Mouse (Mus musculus): ENCODE data around the gene Lurap1. TPM values are rescaled to one million over a fixed set of nuclear protein-coding genes. Genes with fewer than 3 reads are reported as not detected.

Lurap1 gene
- polyA plus RNA-seq (2015; fragmentation: Nextera tagmentation; extraction: Ambion mirVana): 3.3 and 3.7 TPM in 2 replicates

GRCm38 (mm10) chr4:116151238-116151637 lies at the start of gene Lurap1:
Gene Lurap1, minus strand, starts transcription at chr4:116151338.
- H3K9ac ChIP-seq (ENCODE audit: low read depth, low read length): peak within 1 kb of the TSS; percentile 95
- no peaks in the 10 kb centered on the region for H3K27me3 ChIP-seq (replicated peaks; ENCODE audit: control insufficient read depth, insufficient read depth, low read length)
- ATAC-seq: no peak
- peak within 1 kb of the TSS; percentile 90 for H3K27ac ChIP-seq (ENCODE audit: low read depth, low read length)
- peak within 1 kb of the TSS; percentile 83 for H3K4me3 ChIP-seq (ENCODE audit: low read length)
- no peaks in the 10 kb centered on the region for H3K9me3 ChIP-seq (ENCODE audit: control insufficient read depth, low read length)
- peak within 1 kb of the TSS; percentile 82 for H3K4me2 ChIP-seq (ENCODE audit: low read length)
- WGBS: 80% methylated on average over 6 of the region's 6 CpGs
- peaks cover 27% of the 10 kb centered on the region for H3K36me3 ChIP-seq (ENCODE audit: control insufficient read depth, insufficient read depth, low read length)
- H3K4me1 ChIP-seq (ENCODE audit: control insufficient read depth, insufficient read depth, low read depth, low read length): peaks cover 11% of the 10 kb centered on the region

- Histone ChIP-seq H3K4me1 (ENCODE audit: control insufficient read depth, insufficient read depth, low read depth, low read length) (no peaks in the 10 kb centered on the region), H3K9me3 (ENCODE audit: control insufficient read depth, low read length) (no peaks in the 10 kb centered on the region), H3K4me2 (ENCODE audit: low read length) (no peak overlapping the region), H3K27ac (ENCODE audit: low read depth, low read length) (no peak overlapping the region), H3K4me3 (ENCODE audit: low read length) (no peak overlapping the region), H3K27me3 (replicated peaks; ENCODE audit: control insufficient read depth, insufficient read depth, low read length) (no peaks in the 10 kb centered on the region), H3K9ac (ENCODE audit: low read depth, low read length) (no peak overlapping the region), H3K36me3 (ENCODE audit: control insufficient read depth, insufficient read depth, low read length) (no peaks in the 10 kb centered on the region)
- ATAC-seq: no peak
- 92% methylated on average over 2 of the region's 2 CpGs for WGBS
Observed at GRCm38 (mm10) chr4:116198422-116198821, 47.3 kb upstream of the Lurap1 start.

GRCm38 (mm10) chr4:116193583-116194383 lies 42.6 kb upstream of the Lurap1 start:
- WGBS: 73% methylated on average over 9 of the region's 9 CpGs
- H3K9ac ChIP-seq (ENCODE audit: low read depth, low read length): no peak overlapping the region
- H3K4me3 ChIP-seq (ENCODE audit: low read length): no peak overlapping the region
- no peaks in the 10 kb centered on the region for H3K36me3 ChIP-seq (ENCODE audit: control insufficient read depth, insufficient read depth, low read length)
- H3K4me2 ChIP-seq (ENCODE audit: low read length): no peak overlapping the region
- no peak overlapping the region for H3K27ac ChIP-seq (ENCODE audit: low read depth, low read length)
- no peak for ATAC-seq
- H3K4me1 ChIP-seq (ENCODE audit: control insufficient read depth, insufficient read depth, low read depth, low read length): no peaks in the 10 kb centered on the region
- H3K9me3 ChIP-seq (ENCODE audit: control insufficient read depth, low read length): no peaks in the 10 kb centered on the region
- no peaks in the 10 kb centered on the region for H3K27me3 ChIP-seq (replicated peaks; ENCODE audit: control insufficient read depth, insufficient read depth, low read length)

- Histone ChIP-seq H3K9ac (ENCODE audit: low read depth, low read length) (no peak overlapping the region), H3K4me1 (ENCODE audit: control insufficient read depth, insufficient read depth, low read depth, low read length) (no peaks in the 10 kb centered on the region), H3K9me3 (ENCODE audit: control insufficient read depth, low read length) (no peaks in the 10 kb centered on the region), H3K27me3 (replicated peaks; ENCODE audit: control insufficient read depth, insufficient read depth, low read length) (no peaks in the 10 kb centered on the region), H3K36me3 (ENCODE audit: control insufficient read depth, insufficient read depth, low read length) (no peaks in the 10 kb centered on the region), H3K4me2 (ENCODE audit: low read length) (no peak overlapping the region), H3K27ac (ENCODE audit: low read depth, low read length) (no peak overlapping the region), H3K4me3 (ENCODE audit: low read length) (no peak overlapping the region)
- 69% methylated on average over 4 of the region's 4 CpGs for WGBS
- no peak for ATAC-seq
Observed at GRCm38 (mm10) chr4:116192286-116192835, 41.2 kb upstream of the Lurap1 start.

- H3K36me3 ChIP-seq (ENCODE audit: control insufficient read depth, insufficient read depth, low read length): no peaks in the 10 kb centered on the region
- H3K27me3 ChIP-seq (replicated peaks; ENCODE audit: control insufficient read depth, insufficient read depth, low read length): no peaks in the 10 kb centered on the region
- no peaks in the 10 kb centered on the region for H3K9me3 ChIP-seq (ENCODE audit: control insufficient read depth, low read length)
- H3K4me3 ChIP-seq (ENCODE audit: low read length): no peak overlapping the region
- H3K4me2 ChIP-seq (ENCODE audit: low read length): no peak overlapping the region
- H3K4me1 ChIP-seq (ENCODE audit: control insufficient read depth, insufficient read depth, low read depth, low read length): peaks cover 2% of the 10 kb centered on the region; the same call in 1 of the 2 replicates
- no peak for ATAC-seq
- no peak overlapping the region for H3K27ac ChIP-seq (ENCODE audit: low read depth, low read length)
- 90% methylated on average over 4 of the region's 4 CpGs for WGBS
- H3K9ac ChIP-seq (ENCODE audit: low read depth, low read length): no peak overlapping the region
Observed at GRCm38 (mm10) chr4:116185083-116185482, 33.9 kb upstream of the Lurap1 start.

GRCm38 (mm10) chr4:116182745-116183144 lies 31.6 kb upstream of the Lurap1 start:
- H3K4me2 ChIP-seq (ENCODE audit: low read length): peak overlapping the region; percentile 46
- no peak; the same call in 1 of the 2 replicates for ATAC-seq
- H3K27ac ChIP-seq (ENCODE audit: low read depth, low read length): no peak overlapping the region
- H3K9me3 ChIP-seq (ENCODE audit: control insufficient read depth, low read length): no peaks in the 10 kb centered on the region
- H3K4me3 ChIP-seq (ENCODE audit: low read length): peak overlapping the region; percentile 6; the same call in 1 of the 2 replicates
- WGBS: 3% methylated on average over 12 of the region's 12 CpGs
- H3K36me3 ChIP-seq (ENCODE audit: control insufficient read depth, insufficient read depth, low read length): no peaks in the 10 kb centered on the region
- peaks cover 2% of the 10 kb centered on the region; the same call in 1 of the 2 replicates for H3K4me1 ChIP-seq (ENCODE audit: control insufficient read depth, insufficient read depth, low read depth, low read length)
- no peaks in the 10 kb centered on the region for H3K27me3 ChIP-seq (replicated peaks; ENCODE audit: control insufficient read depth, insufficient read depth, low read length)
- peak overlapping the region; percentile 40 for H3K9ac ChIP-seq (ENCODE audit: low read depth, low read length)

- H3K9ac ChIP-seq (ENCODE audit: low read depth, low read length): no peak overlapping the region
- H3K27me3 ChIP-seq (replicated peaks; ENCODE audit: control insufficient read depth, insufficient read depth, low read length): no peaks in the 10 kb centered on the region
- no peak overlapping the region for H3K4me3 ChIP-seq (ENCODE audit: low read length)
- H3K36me3 ChIP-seq (ENCODE audit: control insufficient read depth, insufficient read depth, low read length): no peaks in the 10 kb centered on the region
- WGBS: 40% methylated on average over 3 of the region's 3 CpGs
- no peak overlapping the region for H3K27ac ChIP-seq (ENCODE audit: low read depth, low read length)
- ATAC-seq: no peak
- H3K4me2 ChIP-seq (ENCODE audit: low read length): no peak overlapping the region
- H3K9me3 ChIP-seq (ENCODE audit: control insufficient read depth, low read length): no peaks in the 10 kb centered on the region
- H3K4me1 ChIP-seq (ENCODE audit: control insufficient read depth, insufficient read depth, low read depth, low read length): peaks cover 5% of the 10 kb centered on the region
Observed at GRCm38 (mm10) chr4:116182079-116182478, 30.9 kb upstream of the Lurap1 start.

GRCm38 (mm10) chr4:116177140-116177539 lies 26.0 kb upstream of the Lurap1 start:
- Histone ChIP-seq H3K27me3 (replicated peaks; ENCODE audit: control insufficient read depth, insufficient read depth, low read length) (no peaks in the 10 kb centered on the region), H3K4me3 (ENCODE audit: low read length) (0 out of 2 replicates have a peak overlapping the region, but pooled peaks have one; percentile 20), H3K27ac (ENCODE audit: low read depth, low read length) (peak overlapping the region; percentile 84; the same call in 1 of the 2 replicates), H3K4me1 (ENCODE audit: control insufficient read depth, insufficient read depth, low read depth, low read length) (peaks cover 19% of the 10 kb centered on the region), H3K9me3 (ENCODE audit: control insufficient read depth, low read length) (no peaks in the 10 kb centered on the region), H3K9ac (ENCODE audit: low read depth, low read length) (peak overlapping the region; percentile 52), H3K36me3 (ENCODE audit: control insufficient read depth, insufficient read depth, low read length) (no peaks in the 10 kb centered on the region), H3K4me2 (ENCODE audit: low read length) (peak overlapping the region; percentile 53)
- ATAC-seq: 0 out of 2 replicates have a peak, but pooled peaks have one; percentile 45
- WGBS: 32% methylated on average over 5 of the region's 5 CpGs

GRCm38 (mm10) chr4:116176543-116176988 lies 25.4 kb upstream of the Lurap1 start:
- no peaks in the 10 kb centered on the region for H3K9me3 ChIP-seq (ENCODE audit: control insufficient read depth, low read length)
- H3K9ac ChIP-seq (ENCODE audit: low read depth, low read length): peak overlapping the region; percentile 52
- H3K27me3 ChIP-seq (replicated peaks; ENCODE audit: control insufficient read depth, insufficient read depth, low read length): no peaks in the 10 kb centered on the region
- peak; percentile 91 for ATAC-seq
- peaks cover 19% of the 10 kb centered on the region for H3K4me1 ChIP-seq (ENCODE audit: control insufficient read depth, insufficient read depth, low read depth, low read length)
- whole genome bisulfite sequencing: 29% methylated on average over 10 of the region's 10 CpGs
- H3K4me3 ChIP-seq (ENCODE audit: low read length): peak overlapping the region; percentile 20; the same call in 1 of the 2 replicates
- no peaks in the 10 kb centered on the region for H3K36me3 ChIP-seq (ENCODE audit: control insufficient read depth, insufficient read depth, low read length)
- peak overlapping the region; percentile 84 for H3K27ac ChIP-seq (ENCODE audit: low read depth, low read length)
- H3K4me2 ChIP-seq (ENCODE audit: low read length): peak overlapping the region; percentile 53

All from hindbrain, embryonic 16.5 days (tissue).